Mouse (Mus musculus): Measurements from ENCODE around the gene Acbd7. TPM values are rescaled to one million over a fixed set of nuclear protein-coding genes. Genes with fewer than 3 reads are reported as not detected.

Gene Acbd7
- polyA plus RNA-seq, 1 experiment from 2014 or later: not detected

Other genes with a start within 250 kb of the Acbd7 start
- 32.6 and 34.3 TPM in 2 replicates for gene Fam171a1, start 221.9 kb upstream of the Acbd7 start, polyA plus RNA-seq (2016; fragmentation: Nextera tagmentation; extraction: Ambion mirVana)
- 63.6 and 64.1 TPM in 2 replicates for gene Nmt2, start 52.0 kb upstream of the Acbd7 start, polyA plus RNA-seq (2016; fragmentation: Nextera tagmentation; extraction: Ambion mirVana)
- gene Rpp38, start 3.5 kb upstream of the Acbd7 start, polyA plus RNA-seq (2016; fragmentation: Nextera tagmentation; extraction: Ambion mirVana): 22.9 and 23.2 TPM in 2 replicates
- not detected in 2 replicates for gene Olah, start 61.0 kb downstream of the Acbd7 start, polyA plus RNA-seq (2016; fragmentation: Nextera tagmentation; extraction: Ambion mirVana)
- 0.30 TPM in 1 of 2 replicates, not detected in the other for gene Meig1, start 86.5 kb downstream of the Acbd7 start, polyA plus RNA-seq (2016; fragmentation: Nextera tagmentation; extraction: Ambion mirVana)
- 7.5 and 10.2 TPM in 2 replicates for gene Dclre1c, start 88.0 kb downstream of the Acbd7 start, polyA plus RNA-seq (2016; fragmentation: Nextera tagmentation; extraction: Ambion mirVana)
- 39.0 and 43.7 TPM in 2 replicates for gene Suv39h2, start 138.9 kb downstream of the Acbd7 start, polyA plus RNA-seq (2016; fragmentation: Nextera tagmentation; extraction: Ambion mirVana)
- gene Gm45902, start 176.6 kb downstream of the Acbd7 start, polyA plus RNA-seq (2016; fragmentation: Nextera tagmentation; extraction: Ambion mirVana): 8.9 and 11.1 TPM in 2 replicates
- gene Hspa14, start 176.6 kb downstream of the Acbd7 start, polyA plus RNA-seq (2016; fragmentation: Nextera tagmentation; extraction: Ambion mirVana): 147 and 154 TPM in 2 replicates
- 0.36 and 0.50 TPM in 2 replicates for gene Cdnf, start 176.9 kb downstream of the Acbd7 start, polyA plus RNA-seq (2016; fragmentation: Nextera tagmentation; extraction: Ambion mirVana)
- 42.6 and 43.1 TPM in 2 replicates for gene Fam107b, start 234.3 kb downstream of the Acbd7 start, polyA plus RNA-seq (2016; fragmentation: Nextera tagmentation; extraction: Ambion mirVana)

Measured in forebrain, embryonic 10.5 days (tissue).